Mouse (Mus musculus): ENCODE results near the gene H3f3a.

DNA sequence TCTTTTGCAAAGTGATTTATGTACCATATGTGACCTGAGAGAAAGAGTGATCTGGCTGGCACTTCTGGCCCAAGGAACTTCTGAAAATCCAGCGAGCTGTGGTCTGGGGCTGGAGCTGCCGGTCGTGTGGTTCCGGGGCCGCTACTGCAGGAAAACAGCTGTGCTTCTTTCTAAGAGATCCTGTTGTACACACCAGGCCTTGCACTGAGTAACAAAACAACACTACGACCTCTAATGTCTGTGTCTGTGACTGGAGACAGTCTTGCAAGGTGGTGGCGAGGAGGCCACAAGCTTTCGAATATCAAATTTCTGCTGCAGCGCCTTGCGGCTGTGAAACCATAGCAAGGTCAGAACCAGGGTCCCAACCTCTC lies 36.5 kb downstream of the H3f3a start:
- TF ChIP-seq POLR2A (IDR thresholded peaks at IDR 0.05; ENCODE audit: borderline replicate concordance, extremely low read depth, insufficient read depth, insufficient read length, poor library complexity, severe bottlenecking) (no peak), CTCF (IDR thresholded peaks at IDR 0.05; ENCODE audit: borderline replicate concordance, extremely low read depth, insufficient read depth, insufficient read length) (no peak)
